Mouse (Mus musculus): ENCODE measurements around the gene Rbm41. TPM values are rescaled to one million over a fixed set of nuclear protein-coding genes. Genes with fewer than 3 reads are reported as not detected.

Gene Rbm41
- polyA plus RNA-seq, 1 experiment from 2014 or later = 2.2 TPM

DNA sequence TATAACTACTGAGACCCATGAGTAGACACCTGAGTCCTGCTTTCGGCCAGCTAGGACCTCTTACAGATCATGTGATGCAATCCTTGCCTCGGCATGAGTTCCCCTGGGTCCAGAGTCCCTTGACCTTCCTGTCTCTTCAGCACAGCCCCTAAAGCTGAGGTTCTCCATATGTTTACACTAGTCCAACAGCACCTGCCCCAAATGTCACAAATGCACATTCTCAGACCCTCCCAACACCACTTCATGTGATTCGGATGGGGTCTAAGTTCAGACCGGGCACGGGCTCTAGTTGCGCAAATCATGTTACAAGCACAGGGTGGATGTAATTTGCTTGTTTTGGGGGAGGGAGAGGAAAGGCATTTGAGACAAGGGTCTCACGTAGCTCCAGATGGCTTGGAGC, 121.3 kb downstream of the Rbm41 start:
- Histone ChIP-seq H3K4me3 (ENCODE audit: low read length) (no peak overlapping the region), H3K27ac (ENCODE audit: low read length) (no peak overlapping the region), H3K9ac (ENCODE audit: low read depth, low read length) (no peak overlapping the region), H3K4me1 (ENCODE audit: control insufficient read depth, insufficient read depth, low read length) (no peaks in the 10 kb centered on the region), H3K9me3 (ENCODE audit: control insufficient read depth, low read length) (no peaks in the 10 kb centered on the region), H3K27me3 (replicated peaks; ENCODE audit: control insufficient read depth, insufficient read depth, low read length) (no peaks in the 10 kb centered on the region), H3K4me2 (ENCODE audit: low read depth, low read length) (no peak overlapping the region), H3K36me3 (ENCODE audit: control insufficient read depth, insufficient read depth, low read length) (no peaks in the 10 kb centered on the region)
- no peak for ATAC-seq
- WGBS = 61% methylated on average over 7 of the region's 7 CpGs

DNA sequence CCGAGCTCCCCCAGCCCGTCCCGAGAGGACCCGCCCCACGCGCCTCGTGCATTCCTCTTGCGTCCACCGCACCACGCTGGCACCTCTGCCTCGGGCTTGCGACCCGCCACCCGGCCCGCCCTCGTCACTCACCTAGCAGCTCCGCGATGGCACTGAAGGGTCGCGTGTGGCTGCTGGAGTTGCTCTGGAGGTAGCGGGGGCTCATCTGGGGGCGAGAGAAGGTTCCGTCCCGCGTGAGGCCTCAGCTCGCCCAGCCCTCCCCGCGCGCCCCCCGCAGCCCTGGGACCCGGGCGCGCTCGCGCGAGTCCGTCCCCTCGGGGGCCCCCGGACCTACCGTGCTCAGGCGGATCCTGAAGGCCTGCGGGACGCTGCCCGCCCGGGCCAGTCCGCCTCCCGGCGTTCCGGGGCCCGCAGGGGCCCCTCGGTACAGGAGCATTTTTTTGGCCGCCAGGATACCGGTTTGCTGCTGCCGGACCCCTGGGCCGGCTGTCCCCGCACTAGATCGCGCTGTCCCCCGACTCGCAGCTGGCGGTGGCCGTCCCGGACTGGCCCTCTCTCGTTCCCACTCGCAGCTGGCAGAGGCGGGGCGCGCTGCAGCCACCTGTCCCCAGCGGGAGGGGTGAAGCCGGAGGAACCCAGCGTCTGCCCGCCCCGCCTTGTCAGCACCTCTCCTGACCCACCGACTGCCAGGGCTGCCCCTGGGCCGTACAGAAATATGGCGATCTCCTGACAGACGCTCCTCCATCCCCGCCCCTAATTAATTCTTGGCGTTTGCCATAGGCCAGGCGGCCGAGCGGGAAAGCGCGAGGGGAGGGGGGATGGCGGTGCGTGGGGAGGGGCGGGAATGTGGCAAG, 127.2 kb downstream of the Rbm41 start, which contains the start of gene Morc4:
Gene Morc4 (minus strand): TSS at position 740 of the 854 bp plus-strand sequence.
- H3K9ac ChIP-seq (ENCODE audit: low read depth, low read length) = peak within 1 kb of the TSS; percentile 74
- no peaks in the 10 kb centered on the region for H3K4me1 ChIP-seq (ENCODE audit: control insufficient read depth, insufficient read depth, low read length)
- H3K27ac ChIP-seq (ENCODE audit: low read length) = no peak within 1 kb of the TSS
- peak within 1 kb of the TSS; percentile 64 for H3K4me3 ChIP-seq (ENCODE audit: low read length)
- peak; percentile 95 for ATAC-seq
- H3K36me3 ChIP-seq (ENCODE audit: control insufficient read depth, insufficient read depth, low read length) = no peaks in the 10 kb centered on the region
- peak within 1 kb of the TSS; percentile 66 for H3K4me2 ChIP-seq (ENCODE audit: low read depth, low read length)
- WGBS = 26% methylated on average over 77 of the region's 87 CpGs
- no peaks in the 10 kb centered on the region for H3K9me3 ChIP-seq (ENCODE audit: control insufficient read depth, low read length)
- H3K27me3 ChIP-seq (replicated peaks; ENCODE audit: control insufficient read depth, insufficient read depth, low read length) = no peaks in the 10 kb centered on the region; the same call in 1 of the 2 replicates

DNA sequence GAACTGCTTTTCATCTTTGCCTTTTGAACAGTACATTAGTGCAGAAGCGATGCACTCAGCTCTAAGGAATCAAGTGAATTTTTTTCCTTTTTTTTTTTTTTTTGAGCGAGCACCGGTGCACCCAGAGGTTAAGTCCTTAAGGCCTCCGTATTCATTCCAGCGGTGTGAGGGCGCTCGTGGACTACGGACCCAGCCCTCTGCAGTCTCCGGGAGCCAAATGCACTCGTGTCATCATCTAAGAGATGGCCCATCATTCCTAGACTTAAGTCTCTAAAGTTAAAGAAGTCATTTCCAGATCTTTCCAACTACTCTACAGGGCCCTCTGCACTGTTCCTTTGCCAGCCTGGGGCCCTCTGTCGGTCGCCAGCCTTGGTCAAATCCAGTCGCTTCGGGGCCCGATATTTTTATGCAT, 128.1 kb downstream of the Rbm41 start:
- ATAC-seq = peak; percentile 73
- H3K4me1 ChIP-seq (ENCODE audit: control insufficient read depth, insufficient read depth, low read length) = no peaks in the 10 kb centered on the region
- no peaks in the 10 kb centered on the region for H3K36me3 ChIP-seq (ENCODE audit: control insufficient read depth, insufficient read depth, low read length)
- peak overlapping the region; percentile 64 for H3K4me3 ChIP-seq (ENCODE audit: low read length)
- no peaks in the 10 kb centered on the region for H3K9me3 ChIP-seq (ENCODE audit: control insufficient read depth, low read length)
- no peaks in the 10 kb centered on the region; the same call in 1 of the 2 replicates for H3K27me3 ChIP-seq (replicated peaks; ENCODE audit: control insufficient read depth, insufficient read depth, low read length)
- H3K9ac ChIP-seq (ENCODE audit: low read depth, low read length) = no peak overlapping the region; the same call in 1 of the 2 replicates
- WGBS = 22% methylated on average over 15 of the region's 15 CpGs
- H3K4me2 ChIP-seq (ENCODE audit: low read depth, low read length) = peak overlapping the region; percentile 66
- no peak overlapping the region for H3K27ac ChIP-seq (ENCODE audit: low read length)

DNA sequence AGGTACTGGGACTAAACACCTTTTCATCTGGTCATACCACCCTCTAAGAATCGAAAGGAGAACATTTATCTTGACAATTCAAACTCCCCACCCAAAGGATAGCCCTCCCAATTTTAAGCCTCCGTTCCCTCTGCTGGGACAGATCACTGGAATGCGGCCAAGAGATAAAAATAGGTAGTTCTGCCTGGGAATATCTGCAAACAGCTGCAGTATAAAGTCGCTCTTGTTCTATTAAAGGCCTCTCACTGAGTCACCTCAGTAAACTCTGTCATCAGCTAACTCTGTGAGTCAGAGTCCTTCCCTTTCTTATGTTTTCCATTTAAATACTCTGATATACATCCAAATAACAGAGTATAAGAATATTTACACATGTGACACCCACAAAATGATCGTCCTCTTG, 139.0 kb downstream of the Rbm41 start:
- Histone ChIP-seq H3K4me1 (ENCODE audit: control insufficient read depth, insufficient read depth, low read length) (no peaks in the 10 kb centered on the region), H3K4me2 (ENCODE audit: low read depth, low read length) (no peak overlapping the region), H3K27ac (ENCODE audit: low read length) (no peak overlapping the region), H3K9ac (ENCODE audit: low read depth, low read length) (no peak overlapping the region), H3K9me3 (ENCODE audit: control insufficient read depth, low read length) (no peaks in the 10 kb centered on the region), H3K4me3 (ENCODE audit: low read length) (no peak overlapping the region), H3K27me3 (replicated peaks; ENCODE audit: control insufficient read depth, insufficient read depth, low read length) (no peaks in the 10 kb centered on the region), H3K36me3 (ENCODE audit: control insufficient read depth, insufficient read depth, low read length) (no peaks in the 10 kb centered on the region)
- WGBS = 59% methylated on average over 5 of the region's 5 CpGs
- peak; percentile 58 for ATAC-seq

DNA sequence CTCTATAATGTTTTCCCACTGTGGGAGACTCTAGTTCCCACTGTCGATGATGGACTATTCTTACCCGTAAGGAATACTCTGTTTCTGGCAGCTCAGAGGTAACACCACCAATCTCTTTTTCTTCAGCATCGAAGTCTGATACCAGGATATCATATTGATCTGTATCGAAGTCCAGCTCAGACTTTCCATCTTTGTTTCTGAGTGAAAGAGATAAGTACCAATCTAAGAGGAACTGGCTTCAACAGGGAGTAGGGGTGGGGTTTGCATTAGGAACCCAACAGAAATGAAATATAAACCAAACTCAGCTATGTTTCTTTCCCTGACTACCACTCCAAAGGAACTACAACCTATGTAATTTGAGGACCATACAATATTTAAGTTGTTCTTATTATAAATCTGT, 143.6 kb downstream of the Rbm41 start:
- no peaks in the 10 kb centered on the region for H3K27me3 ChIP-seq (replicated peaks; ENCODE audit: control insufficient read depth, insufficient read depth, low read length)
- no peaks in the 10 kb centered on the region for H3K9me3 ChIP-seq (ENCODE audit: control insufficient read depth, low read length)
- H3K36me3 ChIP-seq (ENCODE audit: control insufficient read depth, insufficient read depth, low read length) = no peaks in the 10 kb centered on the region
- no peak overlapping the region for H3K9ac ChIP-seq (ENCODE audit: low read depth, low read length)
- no peak overlapping the region for H3K27ac ChIP-seq (ENCODE audit: low read length)
- ATAC-seq = no peak
- no peak overlapping the region for H3K4me3 ChIP-seq (ENCODE audit: low read length)
- WGBS = 91% methylated on average over 4 of the region's 4 CpGs
- no peaks in the 10 kb centered on the region for H3K4me1 ChIP-seq (ENCODE audit: control insufficient read depth, insufficient read depth, low read length)
- no peak overlapping the region for H3K4me2 ChIP-seq (ENCODE audit: low read depth, low read length)

DNA sequence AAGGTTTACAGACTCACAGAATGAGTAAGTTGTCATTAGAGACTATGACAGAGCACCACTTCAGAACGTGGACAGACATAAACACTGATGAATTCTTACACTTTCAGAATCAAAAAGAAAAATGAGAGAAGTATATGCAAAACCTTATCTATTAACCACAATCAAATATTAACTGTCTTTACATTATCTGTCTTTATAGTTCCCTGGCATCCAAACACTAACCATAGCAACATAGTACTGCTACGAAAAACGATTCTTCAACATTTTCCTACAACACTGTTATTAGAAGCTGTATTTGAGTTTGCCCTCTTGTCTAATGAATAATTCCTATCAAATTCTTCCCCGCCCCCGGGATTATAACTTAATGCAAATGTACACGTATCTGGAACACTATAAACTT, 157.3 kb downstream of the Rbm41 start:
- no peaks in the 10 kb centered on the region for H3K27me3 ChIP-seq (replicated peaks; ENCODE audit: control insufficient read depth, insufficient read depth, low read length)
- WGBS = 76% methylated on average over 6 of the region's 6 CpGs
- H3K4me3 ChIP-seq (ENCODE audit: low read length) = no peak overlapping the region
- no peak overlapping the region for H3K27ac ChIP-seq (ENCODE audit: low read length)
- no peaks in the 10 kb centered on the region for H3K36me3 ChIP-seq (ENCODE audit: control insufficient read depth, insufficient read depth, low read length)
- no peak overlapping the region for H3K9ac ChIP-seq (ENCODE audit: low read depth, low read length)
- no peak overlapping the region for H3K4me2 ChIP-seq (ENCODE audit: low read depth, low read length)
- no peak for ATAC-seq
- no peaks in the 10 kb centered on the region for H3K9me3 ChIP-seq (ENCODE audit: control insufficient read depth, low read length)
- no peaks in the 10 kb centered on the region for H3K4me1 ChIP-seq (ENCODE audit: control insufficient read depth, insufficient read depth, low read length)

Other genes starting within 250 kb of the Rbm41 start
- gene Ripply1, start 216.2 kb downstream of the Rbm41 start, polyA plus RNA-seq (2015; fragmentation: Nextera tagmentation; extraction: Ambion mirVana) = not detected in 2 replicates
- 88.3 and 108 TPM in 2 replicates for gene Cldn2, start 197.8 kb downstream of the Rbm41 start, polyA plus RNA-seq (2015; fragmentation: Nextera tagmentation; extraction: Ambion mirVana)
- 8.7 and 10.4 TPM in 2 replicates for gene Morc4, start 126.9 kb downstream of the Rbm41 start, polyA plus RNA-seq (2015; fragmentation: Nextera tagmentation; extraction: Ambion mirVana)
- gene Nup62cl, start 64.1 kb upstream of the Rbm41 start, polyA plus RNA-seq (2015; fragmentation: Nextera tagmentation; extraction: Ambion mirVana) = 2.9 and 3.4 TPM in 2 replicates
- gene Pih1h3b, start 64.3 kb upstream of the Rbm41 start, polyA plus RNA-seq (2015; fragmentation: Nextera tagmentation; extraction: Ambion mirVana) = not detected in 2 replicates

Measured in intestine, embryonic 16.5 days (tissue).